Mouse (Mus musculus) CD4-positive helper T cell, adult 2 months (primary cell): Measurements from ENCODE around the gene Kiss1r.
"Not testable (repeated sequence)": the region's sequence is repeated elsewhere in the genome, so short reads cannot be mapped to it uniquely, and the experiment has no call there.

Experiments
- DNase-seq: peaks from one replicate; pipeline ENCODE4 v3.0.0-alpha.2; 2012; ENCODE audit warnings: low read depth, missing footprints, low spot score

Gene Kiss1r

GRCm38 (mm10) chr10:79937775-79938526, 21.2 kb downstream of the Kiss1r start:
- DNase-seq: no peak

GRCm38 (mm10) chr10:79940749-79941148, 24.0 kb downstream of the Kiss1r start:
- no peak for DNase-seq

- no peak for DNase-seq
Measured at GRCm38 (mm10) chr10:79942988-79943387, 26.2 kb downstream of the Kiss1r start.

- DNase-seq: no peak
Measured at GRCm38 (mm10) chr10:79943471-79943901, 26.7 kb downstream of the Kiss1r start.

- no peak for DNase-seq
Measured at GRCm38 (mm10) chr10:79945507-79946234, 28.9 kb downstream of the Kiss1r start.

DNA sequence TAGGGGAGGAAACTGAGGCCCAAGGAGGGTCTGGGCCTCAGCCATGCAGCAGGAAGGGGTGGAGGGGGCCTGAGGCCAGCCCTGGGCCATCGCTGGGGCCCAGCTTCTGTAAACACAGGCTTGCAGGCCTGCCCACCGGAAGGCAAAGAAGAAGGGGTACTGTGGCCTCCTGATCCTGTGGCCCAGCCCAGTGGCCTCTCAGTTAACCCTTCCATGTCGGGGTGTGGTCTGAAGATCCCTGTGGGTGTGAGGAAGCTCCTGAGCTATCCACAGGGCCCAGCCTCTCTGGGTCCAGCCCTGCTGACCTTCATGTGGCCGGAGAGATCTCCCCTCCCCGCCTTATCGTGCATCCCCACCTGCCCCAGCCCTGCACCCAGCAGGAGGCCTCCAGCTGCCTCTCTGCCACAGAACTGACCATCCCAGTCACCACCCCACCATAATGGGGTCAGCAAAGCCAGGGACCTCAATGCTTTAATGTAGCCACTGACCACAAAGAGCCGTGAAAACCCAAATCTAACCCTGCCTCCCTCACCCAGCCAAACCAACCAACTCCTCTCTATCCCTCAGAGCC, 30.1 kb downstream of the Kiss1r start:
- no peak for DNase-seq

DNA sequence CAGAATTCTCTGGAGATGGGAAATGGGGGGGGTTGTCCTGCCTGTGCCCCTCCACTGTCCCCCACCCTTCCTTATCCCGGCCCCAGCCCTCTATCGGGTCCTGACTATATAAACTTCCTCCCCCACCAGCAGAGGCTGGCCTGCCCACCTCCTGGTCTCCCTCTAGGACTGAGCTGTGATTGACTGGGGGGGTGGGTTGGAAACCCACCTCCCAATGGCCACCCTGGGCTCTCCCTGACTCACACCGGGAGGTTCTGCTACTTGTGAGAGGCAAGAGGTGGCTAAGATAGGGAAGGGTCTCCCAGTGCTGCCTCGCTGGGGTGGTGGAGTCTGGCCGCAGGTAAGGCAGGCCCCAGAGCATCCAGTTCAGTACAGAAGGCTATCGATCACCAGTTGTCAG, 30.7 kb downstream of the Kiss1r start:
- DNase-seq: no peak

DNA sequence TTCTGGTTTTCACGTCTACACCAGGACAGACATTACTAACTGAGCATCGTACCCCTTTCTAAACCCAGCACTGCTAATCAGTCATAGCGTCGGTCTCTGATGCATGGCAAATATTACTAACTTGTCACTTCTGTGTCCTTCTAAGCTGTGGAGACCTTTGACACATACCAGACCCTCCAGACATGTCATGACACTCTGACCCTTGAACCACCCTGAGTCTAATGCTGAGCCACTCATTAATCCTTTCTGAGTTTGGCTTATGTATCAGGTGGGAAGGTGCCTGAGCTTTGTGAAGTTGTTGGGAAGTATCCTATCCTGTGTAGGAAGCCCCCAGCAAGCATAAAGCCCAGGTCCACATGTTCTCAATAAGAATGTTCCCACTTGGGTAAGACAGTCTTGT, 33.1 kb downstream of the Kiss1r start:
- no peak for DNase-seq

- DNase-seq: no peak
Measured at GRCm38 (mm10) chr10:79950661-79951060, 33.9 kb downstream of the Kiss1r start.

- no peak for DNase-seq
Measured at GRCm38 (mm10) chr10:79953946-79954345, 37.2 kb downstream of the Kiss1r start.

DNA sequence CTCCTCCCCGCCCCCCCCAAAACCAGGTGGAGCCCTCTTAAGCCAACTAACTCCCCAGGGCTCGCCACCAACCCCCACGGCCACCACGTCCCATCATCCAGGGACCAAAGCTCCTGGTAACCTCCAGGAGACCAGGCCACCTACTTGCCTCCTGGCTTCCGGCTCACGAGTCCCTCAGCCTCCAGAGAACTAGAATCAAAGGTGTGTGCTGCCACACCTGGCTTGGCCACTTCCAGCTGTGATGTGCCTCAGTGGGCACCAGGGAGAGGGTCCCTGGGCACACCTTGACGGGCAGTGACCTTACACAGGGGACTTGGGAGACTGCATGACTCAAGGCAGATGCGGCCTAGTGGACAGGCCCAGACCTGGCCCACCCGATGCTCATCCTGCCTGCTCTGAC, 38.9 kb downstream of the Kiss1r start:
- DNase-seq: no peak

GRCm38 (mm10) chr10:79956643-79957154, 39.9 kb downstream of the Kiss1r start:
- no peak for DNase-seq

- peak; percentile 75 for DNase-seq
Measured at GRCm38 (mm10) chr10:79958140-79958816, 41.5 kb downstream of the Kiss1r start.

DNA sequence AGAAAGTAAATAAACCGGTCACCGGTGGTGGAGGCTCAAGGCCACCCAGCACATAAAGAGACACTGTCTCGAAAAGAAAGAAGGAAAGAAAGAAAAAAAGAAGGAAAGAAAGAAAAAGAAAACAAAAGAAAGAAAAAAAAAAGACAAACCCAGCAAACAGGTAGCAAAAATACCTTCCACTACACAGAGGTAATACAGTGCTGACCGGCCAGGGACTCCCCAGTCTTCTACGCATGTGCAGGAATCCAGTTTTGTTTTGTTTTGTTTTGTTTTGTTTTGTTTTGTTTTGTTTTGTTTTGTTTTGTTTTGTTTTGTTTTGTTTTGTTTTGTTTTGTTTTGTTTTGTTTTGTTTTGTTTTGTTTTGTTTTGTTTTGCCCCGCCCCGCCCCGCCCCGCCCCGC, 42.6 kb downstream of the Kiss1r start:
- DNase-seq: not testable (repeated sequence)

DNA sequence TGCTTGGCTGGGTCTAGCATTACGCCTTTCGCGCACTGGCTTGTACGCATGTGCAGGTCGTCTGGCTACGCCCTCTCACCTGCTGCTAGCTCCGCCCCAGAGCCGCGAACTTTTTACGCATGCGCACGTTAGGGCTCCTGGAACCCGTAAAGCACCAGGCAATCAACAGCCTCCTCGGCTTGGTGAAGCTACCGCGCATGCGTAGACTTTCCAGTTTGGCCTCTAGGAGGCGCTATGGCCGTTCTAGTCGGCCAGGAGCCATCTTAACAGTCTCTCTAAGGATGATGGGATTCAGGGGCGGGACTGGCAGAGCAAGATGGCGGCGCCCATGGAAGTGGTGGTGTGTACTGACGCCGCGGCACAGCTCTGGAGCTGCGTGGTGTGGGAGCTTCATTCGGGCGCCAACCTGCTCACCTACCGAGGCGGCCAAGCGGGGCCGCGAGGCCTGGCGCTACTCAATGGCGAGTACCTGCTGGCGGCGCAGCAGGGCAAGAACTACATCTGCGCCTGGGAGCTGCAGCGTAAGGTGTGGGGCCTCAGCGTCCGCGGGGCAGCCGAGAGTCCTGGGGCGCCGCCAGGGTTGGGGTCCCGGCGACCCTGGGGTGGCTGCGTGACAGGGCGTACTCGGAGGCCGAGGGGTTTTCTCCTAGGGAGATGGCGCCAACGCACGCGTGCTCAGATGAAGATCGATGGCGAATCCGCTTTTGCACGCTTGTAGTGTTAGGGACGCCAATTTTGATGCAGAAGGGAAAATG, 43.3 kb downstream of the Kiss1r start, which contains the start of gene Wdr18:
TSS of gene Wdr18 (plus strand) at position 306 of the 755 bp plus-strand sequence.
- DNase-seq: peak; percentile 100

DNA sequence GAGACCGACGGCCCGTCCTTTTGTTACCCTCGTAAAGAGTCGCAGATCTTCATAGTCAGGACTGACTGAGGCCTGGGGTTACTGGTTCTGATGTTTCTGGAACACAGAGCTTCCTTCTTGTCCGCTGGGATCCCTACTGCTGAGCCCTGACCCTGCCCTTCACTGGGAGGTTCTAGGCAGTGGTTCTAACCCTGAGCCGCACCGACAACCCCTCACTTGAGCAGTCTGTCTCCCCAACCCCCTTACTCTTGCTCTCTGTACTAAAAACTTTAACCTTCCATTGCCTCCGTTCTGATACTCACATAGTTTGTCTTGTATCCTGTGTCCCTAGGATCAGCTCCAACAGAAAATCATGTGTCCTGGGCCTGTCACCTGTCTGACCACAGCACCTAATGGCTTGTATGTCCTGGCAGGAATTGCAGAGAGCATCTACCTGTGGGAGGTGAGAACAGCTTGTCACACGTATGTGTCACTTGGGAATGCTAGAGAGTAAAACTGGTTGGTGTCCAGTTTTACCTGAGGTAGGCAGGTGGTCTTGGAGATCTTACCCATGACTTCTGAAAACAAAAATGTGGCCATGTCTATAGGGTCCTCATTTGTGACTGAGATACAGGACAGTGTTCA, 44.0 kb downstream of the Kiss1r start:
- DNase-seq: no peak

GRCm38 (mm10) chr10:79964727-79965126, 48.0 kb downstream of the Kiss1r start:
- no peak for DNase-seq

DNA sequence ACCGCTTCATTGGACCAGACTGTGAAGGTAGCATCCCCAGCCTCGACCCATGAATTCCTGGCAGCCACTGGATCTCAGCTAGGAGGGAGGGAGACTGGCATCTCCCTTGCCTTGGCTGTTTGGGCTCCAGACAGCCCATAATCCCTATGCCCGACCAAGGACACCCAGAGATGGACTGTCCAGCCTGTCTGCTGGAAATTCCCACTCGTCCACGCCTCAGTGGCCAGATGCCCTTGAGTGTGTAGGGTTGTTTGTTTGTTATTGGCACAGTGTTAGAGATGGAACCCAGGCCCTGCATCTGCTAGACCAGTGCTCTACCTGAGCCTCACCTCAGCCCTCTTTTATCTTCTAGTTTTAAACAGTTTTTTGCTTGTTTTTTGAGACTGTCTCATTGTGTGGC, 48.6 kb downstream of the Kiss1r start:
- DNase-seq: no peak

- no peak for DNase-seq
Measured at GRCm38 (mm10) chr10:79966886-79967400, 50.2 kb downstream of the Kiss1r start.

GRCm38 (mm10) chr10:79968181-79968580, 51.4 kb downstream of the Kiss1r start:
- no peak for DNase-seq
